Mouse (Mus musculus) small intestine, adult 2 months (tissue): ENCODE data around the gene Rpl23. TPM values are rescaled to one million over a fixed set of nuclear protein-coding genes. Genes with fewer than 3 reads are reported as not detected.

Experiments used
- H3K27ac ChIP-seq: fragments of 200-500 bp; 2 replicates; pipeline ENCODE4 v1.5.1; 2012; ENCODE audit warnings: low read depth, low read length, control low read depth, inconsistent platforms; ENCODE audit not compliant: insufficient read depth
- H3K27me3 ChIP-seq: fragments of 200-500 bp; 2 replicates; pipeline ENCODE4 v1.6.1; 2012; ENCODE audit warnings: mild to moderate bottlenecking, moderate library complexity, low read length, inconsistent platforms; ENCODE audit not compliant: control insufficient read depth, insufficient read depth
- H3K36me3 ChIP-seq: fragments of 200-500 bp; 2 replicates; pipeline ENCODE4 v1.6.1; 2012; ENCODE audit warnings: mild to moderate bottlenecking, low read length, control low read depth, inconsistent platforms; ENCODE audit not compliant: control insufficient read depth, insufficient read depth
- H3K4me1 ChIP-seq: fragments of 200-500 bp; 2 replicates; pipeline ENCODE4 v1.6.1; 2012; ENCODE audit warnings: low read length, inconsistent platforms, mixed read lengths; ENCODE audit not compliant: control insufficient read depth, insufficient read depth, insufficient read length
- H3K4me3 ChIP-seq: fragments of 200-500 bp; 2 replicates; pipeline ENCODE4 v1.5.1; 2012; ENCODE audit warnings: low read depth, mild to moderate bottlenecking, control low read depth, inconsistent platforms, low read length, moderate library complexity
- CTCF ChIP-seq: fragments of 200-500 bp; IDR thresholded peaks from 2 replicates; pipeline ENCODE4 v1.5.1; 2012; ENCODE audit warnings: low read depth, mild to moderate bottlenecking, control low read depth, inconsistent platforms, low read length, moderate library complexity, mixed read lengths; ENCODE audit not compliant: insufficient replicate concordance, insufficient read length; ENCODE audit errors: extremely low read depth
- POLR2A ChIP-seq: fragments of 200-500 bp; IDR thresholded peaks from 2 replicates; pipeline ENCODE4 v1.6.1; 2012; ENCODE audit warnings: low read depth, mild to moderate bottlenecking, control low read depth, inconsistent platforms, low read length, moderate library complexity
- WGBS: fragments of 180-500 bp; shearing (Covaris S2); methylation state at CpG from one replicate; pipeline ENCODE4 v1.1.7; 2018; 5-methylcytosine and 5-hydroxymethylcytosine counted together
- polyA plus RNA-seq: library from polyadenylated mRNA; depleted of rRNA; stranded (reverse); fragments of >200 nt; gene quantifications from 2 replicates; pipeline ENCODE4 v1.2.3, GENCODE M21; 2012

The Rpl23 gene
- polyA plus RNA-seq, 1 experiment: 22.0 TPM

DNA sequence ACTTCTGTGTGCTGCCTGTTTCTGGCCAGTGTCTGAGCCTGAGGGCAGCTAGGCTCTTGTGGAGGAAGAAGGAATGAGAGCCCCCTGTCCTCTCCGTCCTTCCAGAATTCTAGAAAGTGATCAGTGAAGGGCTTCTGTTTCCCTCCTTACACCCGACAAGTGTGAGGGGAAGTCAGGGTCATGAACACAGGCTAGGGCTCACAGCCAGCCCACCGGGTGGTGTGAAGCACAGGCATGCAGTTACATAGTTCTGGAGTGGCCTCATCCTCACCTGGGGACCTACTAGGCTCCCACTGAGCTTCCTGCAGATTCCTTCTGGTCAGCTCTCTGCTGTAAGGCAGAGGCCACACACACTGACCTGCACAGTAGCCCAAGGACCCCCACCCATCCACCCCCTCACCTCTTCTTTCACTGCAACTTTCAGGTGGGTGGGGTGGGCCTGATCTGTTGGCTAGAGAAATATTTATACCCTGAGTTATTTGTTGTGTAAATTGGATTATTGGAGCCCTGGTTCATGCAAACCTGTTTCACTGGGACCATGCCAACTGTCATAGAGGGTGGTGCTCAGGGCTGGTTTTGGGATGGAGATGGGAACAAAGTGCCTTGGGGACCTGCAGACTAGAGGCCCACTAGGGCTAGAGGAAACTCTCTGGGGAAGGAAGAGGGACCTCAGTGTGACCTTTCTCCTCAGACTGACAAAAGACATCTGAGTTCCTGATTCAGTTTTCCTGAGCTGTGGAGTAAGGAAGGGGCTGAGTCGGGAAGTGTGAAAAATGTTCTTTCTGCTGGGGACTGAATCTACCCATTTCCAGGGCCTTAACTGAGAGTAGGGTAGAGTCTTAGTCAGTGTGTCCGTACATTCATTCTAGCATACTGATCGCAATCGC is 27.2 kb upstream of the Rpl23 start:
- H3K36me3 ChIP-seq: peaks cover 53% of the 10 kb centered on the region
- H3K27me3 ChIP-seq: no peaks in the 10 kb centered on the region
- peak overlapping the region; percentile 72 for H3K27ac ChIP-seq
- H3K4me1 ChIP-seq: peaks cover 74% of the 10 kb centered on the region
- TF ChIP-seq POLR2A (no peak), CTCF (no peak)
- H3K4me3 ChIP-seq: no peak overlapping the region
- 26% methylated on average over 7 of the region's 7 CpGs for WGBS

GRCm38 (mm10) chr11:97808621-97809234 is 26.5 kb upstream of the Rpl23 start:
- Histone ChIP-seq H3K4me1 (peaks cover 70% of the 10 kb centered on the region), H3K36me3 (peaks cover 47% of the 10 kb centered on the region), H3K27me3 (no peaks in the 10 kb centered on the region), H3K4me3 (no peak overlapping the region), H3K27ac (peak overlapping the region; percentile 72)
- TF ChIP-seq CTCF (no peak), POLR2A (no peak)
- 21% methylated on average over 5 of the region's 5 CpGs for WGBS

GRCm38 (mm10) chr11:97808093-97808492 is 25.9 kb upstream of the Rpl23 start:
- 43% methylated on average over 2 of the region's 2 CpGs for WGBS
- TF ChIP-seq CTCF (no peak), POLR2A (0 out of 2 replicates have a peak, but pooled peaks have one; percentile 11)
- peaks cover 44% of the 10 kb centered on the region for H3K36me3 ChIP-seq
- H3K27ac ChIP-seq: peak overlapping the region; percentile 72
- no peaks in the 10 kb centered on the region for H3K27me3 ChIP-seq
- no peak overlapping the region for H3K4me3 ChIP-seq
- peaks cover 65% of the 10 kb centered on the region for H3K4me1 ChIP-seq

DNA sequence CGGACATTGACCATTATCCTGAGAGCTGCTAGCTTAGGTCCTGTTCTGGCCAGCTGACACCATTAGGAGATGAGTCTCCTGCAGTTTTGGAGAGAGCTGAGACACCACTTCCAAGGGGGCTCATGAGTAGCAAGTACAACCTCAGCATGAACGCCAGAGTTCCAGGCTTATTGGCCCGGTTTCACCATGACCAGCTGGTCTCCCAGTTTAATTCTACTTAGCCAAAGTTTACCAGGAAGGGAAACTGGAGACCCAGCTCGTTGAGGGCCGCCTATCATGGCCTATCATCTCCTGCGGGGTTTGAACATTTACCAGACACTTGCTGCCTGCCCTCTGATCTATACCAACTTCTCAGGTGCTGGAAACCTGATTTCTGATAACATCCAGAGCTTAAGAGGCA is 25.4 kb upstream of the Rpl23 start:
- Histone ChIP-seq H3K27ac (peak overlapping the region; percentile 72), H3K4me3 (no peak overlapping the region), H3K4me1 (peaks cover 61% of the 10 kb centered on the region), H3K36me3 (peaks cover 44% of the 10 kb centered on the region), H3K27me3 (no peaks in the 10 kb centered on the region)
- TF ChIP-seq POLR2A (no peak), CTCF (no peak)
- 15% methylated on average over 6 of the region's 6 CpGs for WGBS

DNA sequence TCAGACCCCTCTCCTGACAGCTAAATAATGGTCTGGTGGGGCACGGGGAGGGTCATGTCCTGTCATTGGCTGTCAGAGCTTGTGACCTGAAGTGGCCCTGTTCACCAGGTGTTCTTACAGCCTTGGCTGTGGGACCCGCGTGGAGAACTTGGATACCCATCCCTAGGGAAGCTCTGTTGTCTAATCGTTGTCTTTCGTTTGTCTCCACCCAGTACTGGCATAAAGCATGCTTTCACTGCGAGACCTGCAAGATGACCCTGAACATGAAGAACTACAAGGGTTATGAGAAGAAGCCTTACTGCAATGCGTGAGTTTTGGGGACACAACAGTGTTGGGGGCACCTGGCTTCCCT is 24.4 kb upstream of the Rpl23 start:
- TF ChIP-seq POLR2A (no peak), CTCF (no peak)
- no peak overlapping the region for H3K4me3 ChIP-seq
- peak overlapping the region; percentile 23; the same call in 1 of the 2 replicates for H3K27ac ChIP-seq
- peaks cover 64% of the 10 kb centered on the region for H3K4me1 ChIP-seq
- peaks cover 40% of the 10 kb centered on the region for H3K36me3 ChIP-seq
- WGBS: 67% methylated on average over 7 of the region's 7 CpGs
- no peaks in the 10 kb centered on the region for H3K27me3 ChIP-seq

- Histone ChIP-seq H3K36me3 (peaks cover 38% of the 10 kb centered on the region), H3K4me1 (peaks cover 66% of the 10 kb centered on the region), H3K27me3 (no peaks in the 10 kb centered on the region), H3K27ac (peak overlapping the region; percentile 23), H3K4me3 (peak overlapping the region; percentile 26)
- TF ChIP-seq CTCF (no peak), POLR2A (no peak)
- 32% methylated on average over 15 of the region's 15 CpGs for WGBS
Measured at GRCm38 (mm10) chr11:97805662-97806612, 23.7 kb upstream of the Rpl23 start.
